Mouse (Mus musculus): ENCODE measurements at regions not wholly inside any gene's neighbourhood (a gene's known extent, or its start where the extent isn't known, plus 50 kb on each side); places are given as distances from the start of the nearest gene placed in this dataset.
A peak's percentile ranks its signal among the peaks of the same experiment; 100 is the strongest.

DNA sequence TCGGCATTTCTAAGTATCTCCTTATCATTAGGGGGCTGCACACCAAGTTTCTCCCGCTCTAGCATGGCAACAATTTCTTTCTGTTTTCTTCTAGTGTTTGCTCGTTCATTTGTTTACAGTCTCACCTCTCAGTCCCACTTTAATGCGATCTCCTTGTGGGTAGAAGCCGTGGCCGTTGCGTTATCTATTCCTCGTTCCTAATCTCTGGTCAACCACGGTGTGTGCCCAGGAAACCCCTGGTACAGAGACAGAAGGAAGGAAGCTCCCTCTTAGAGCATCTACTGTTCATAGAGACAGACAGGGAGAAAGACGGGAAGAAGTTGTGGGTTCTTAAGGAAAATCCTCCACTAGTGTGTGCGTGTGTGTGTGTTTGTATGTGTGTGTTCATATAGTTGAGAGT, 110.9 kb upstream of the Klf3 start:
- H3K27me3 ChIP-seq (replicated peaks; ENCODE audit: control insufficient read depth, insufficient read depth, low read length), result no peaks in the 10 kb centered on the region
- no peak overlapping the region for H3K4me2 ChIP-seq (replicated peaks; ENCODE audit: low read depth)
- no peaks in the 10 kb centered on the region for H3K36me3 ChIP-seq (ENCODE audit: control insufficient read depth, insufficient read depth)
- TF ChIP-seq CTCF (IDR thresholded peaks at IDR 0.05; ENCODE audit: low read depth), result no peak
- H3K27ac ChIP-seq (ENCODE audit: low read depth, low read length), result no peak overlapping the region
- ATAC-seq, result no peak
- H3K9me3 ChIP-seq (ENCODE audit: control insufficient read depth), result no peaks in the 10 kb centered on the region
- H3K4me1 ChIP-seq (replicated peaks; ENCODE audit: control insufficient read depth, insufficient read depth, low read length), result no peaks in the 10 kb centered on the region
- H3K9ac ChIP-seq (ENCODE audit: low read depth, low read length), result no peak overlapping the region
- no peak overlapping the region for H3K4me3 ChIP-seq (ENCODE audit: low read depth, low read length)
- whole genome bisulfite sequencing, result 93% methylated on average over 11 of the region's 11 CpGs

DNA sequence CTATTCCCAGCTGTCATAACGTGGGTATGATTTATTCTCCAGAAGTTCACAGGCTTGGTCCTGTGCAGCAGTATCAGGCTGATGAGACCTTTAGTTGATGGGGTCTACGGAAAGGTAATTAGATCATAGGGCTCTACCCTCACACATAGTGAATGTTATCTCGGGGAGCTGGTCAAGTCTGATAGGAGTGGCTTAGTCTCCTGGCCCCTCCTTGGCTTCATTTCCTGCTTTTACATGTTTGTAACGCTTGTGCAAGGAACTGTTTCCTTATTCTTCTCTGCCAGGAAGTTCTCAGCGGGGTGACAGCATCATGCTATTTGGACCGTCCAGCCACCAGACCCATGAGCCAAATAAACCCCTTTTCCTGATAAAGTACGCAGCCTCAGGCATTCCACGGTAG, 109.6 kb upstream of the Klf3 start:
- no peak overlapping the region for H3K9ac ChIP-seq (ENCODE audit: low read depth, low read length)
- WGBS, result 58% methylated on average over 8 of the region's 8 CpGs

DNA sequence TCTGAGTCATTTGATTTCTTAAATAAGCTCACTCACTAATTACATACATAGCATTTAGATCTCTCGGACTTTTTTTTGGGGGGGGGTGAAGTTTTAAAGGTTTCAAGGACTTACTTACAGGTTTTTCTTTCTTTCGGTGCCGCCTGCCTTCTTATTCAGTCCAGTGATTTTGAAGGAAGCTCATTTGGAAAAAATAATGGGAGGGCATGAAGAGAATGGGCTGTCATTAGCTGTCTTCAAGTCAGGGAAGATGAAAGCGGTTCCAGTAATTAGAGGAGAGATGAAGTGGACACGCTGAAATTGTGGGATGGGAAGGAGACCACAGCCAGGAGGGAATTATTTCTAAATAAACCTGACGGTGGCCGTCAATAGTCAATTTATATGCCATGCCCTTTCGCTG, 108.6 kb upstream of the Klf3 start:
- ATAC-seq, result no peak
- Histone ChIP-seq H3K4me3 (ENCODE audit: low read depth, low read length) (no peak overlapping the region), H3K36me3 (ENCODE audit: control insufficient read depth, insufficient read depth) (no peaks in the 10 kb centered on the region), H3K27ac (ENCODE audit: low read depth, low read length) (no peak overlapping the region), H3K27me3 (replicated peaks; ENCODE audit: control insufficient read depth, insufficient read depth, low read length) (no peaks in the 10 kb centered on the region), H3K4me2 (replicated peaks; ENCODE audit: low read depth) (no peak overlapping the region), H3K4me1 (replicated peaks; ENCODE audit: control insufficient read depth, insufficient read depth, low read length) (peaks cover 5% of the 10 kb centered on the region; the same call in 1 of the 2 replicates), H3K9ac (ENCODE audit: low read depth, low read length) (no peak overlapping the region), H3K9me3 (ENCODE audit: control insufficient read depth) (no peaks in the 10 kb centered on the region)
- no peak for TF ChIP-seq CTCF (IDR thresholded peaks at IDR 0.05; ENCODE audit: low read depth)
- 91% methylated on average over 8 of the region's 8 CpGs for WGBS

More for the DNA sequence above, 109.6 kb upstream of the Klf3 start:
- Histone ChIP-seq H3K4me3 (ENCODE audit: low read depth, low read length) (no peak overlapping the region), H3K36me3 (ENCODE audit: control insufficient read depth, insufficient read depth) (no peaks in the 10 kb centered on the region), H3K4me2 (replicated peaks; ENCODE audit: low read depth) (no peak overlapping the region), H3K4me1 (replicated peaks; ENCODE audit: control insufficient read depth, insufficient read depth, low read length) (peaks cover 5% of the 10 kb centered on the region; the same call in 1 of the 2 replicates), H3K9me3 (ENCODE audit: control insufficient read depth) (no peaks in the 10 kb centered on the region), H3K27me3 (replicated peaks; ENCODE audit: control insufficient read depth, insufficient read depth, low read length) (no peaks in the 10 kb centered on the region), H3K27ac (ENCODE audit: low read depth, low read length) (no peak overlapping the region)
- ATAC-seq, result no peak
- no peak for TF ChIP-seq CTCF (IDR thresholded peaks at IDR 0.05; ENCODE audit: low read depth)

DNA sequence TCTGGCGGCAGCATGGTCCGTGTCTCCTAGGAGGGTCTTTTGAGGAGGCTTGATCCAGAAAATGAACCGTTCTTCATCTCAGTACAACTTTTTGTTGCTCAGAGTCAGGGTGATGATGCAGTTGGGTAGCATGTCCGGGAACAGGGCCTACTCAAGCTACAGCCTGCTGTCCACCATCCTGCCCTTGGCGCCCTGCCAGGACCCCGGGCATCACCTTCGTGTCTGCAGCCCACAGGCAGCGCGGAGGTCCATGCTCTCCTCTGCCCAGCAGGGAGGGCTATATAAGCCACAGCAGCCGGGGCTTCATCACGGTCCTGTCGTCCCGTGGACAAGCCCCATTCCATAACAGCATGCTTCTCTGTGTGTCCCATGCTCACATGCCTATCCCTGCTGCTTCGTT, 107.1 kb upstream of the Klf3 start:
- no peak for TF ChIP-seq CTCF (IDR thresholded peaks at IDR 0.05; ENCODE audit: low read depth)
- no peaks in the 10 kb centered on the region for H3K36me3 ChIP-seq (ENCODE audit: control insufficient read depth, insufficient read depth)
- H3K4me1 ChIP-seq (replicated peaks; ENCODE audit: control insufficient read depth, insufficient read depth, low read length), result peaks cover 5% of the 10 kb centered on the region; the same call in 1 of the 2 replicates
- no peak overlapping the region for H3K9ac ChIP-seq (ENCODE audit: low read depth, low read length)
- no peak overlapping the region for H3K4me3 ChIP-seq (ENCODE audit: low read depth, low read length)
- H3K27ac ChIP-seq (ENCODE audit: low read depth, low read length), result no peak overlapping the region
- H3K9me3 ChIP-seq (ENCODE audit: control insufficient read depth), result no peaks in the 10 kb centered on the region
- no peak overlapping the region for H3K4me2 ChIP-seq (replicated peaks; ENCODE audit: low read depth)
- H3K27me3 ChIP-seq (replicated peaks; ENCODE audit: control insufficient read depth, insufficient read depth, low read length), result no peaks in the 10 kb centered on the region
- no peak for ATAC-seq
- WGBS, result 91% methylated on average over 14 of the region's 14 CpGs

DNA sequence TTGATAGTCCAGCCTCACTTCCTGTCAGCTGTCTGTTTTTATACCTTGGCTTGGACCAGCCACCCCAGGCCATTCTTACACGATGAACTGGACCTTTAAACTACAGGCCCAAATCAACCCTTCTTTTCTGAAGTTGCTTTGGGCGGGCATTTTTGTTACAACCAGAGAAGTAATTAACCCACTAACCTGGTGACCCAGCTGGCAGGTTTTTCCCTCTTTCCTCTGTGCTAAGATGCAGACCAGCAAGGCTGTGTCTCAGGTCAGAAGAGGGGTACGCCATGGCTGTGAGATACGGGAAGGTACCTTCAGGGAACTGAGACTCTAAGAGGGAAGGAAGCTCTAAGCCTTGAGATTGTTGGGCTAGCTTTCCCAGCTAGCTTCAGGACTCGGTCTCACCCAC, 105.7 kb upstream of the Klf3 start:
- TF ChIP-seq CTCF (IDR thresholded peaks at IDR 0.05; ENCODE audit: low read depth), result no peak
- H3K36me3 ChIP-seq (ENCODE audit: control insufficient read depth, insufficient read depth), result no peaks in the 10 kb centered on the region
- H3K4me2 ChIP-seq (replicated peaks; ENCODE audit: low read depth), result no peak overlapping the region
- WGBS, result 93% methylated on average over 5 of the region's 5 CpGs
- no peak overlapping the region for H3K9ac ChIP-seq (ENCODE audit: low read depth, low read length)
- H3K27me3 ChIP-seq (replicated peaks; ENCODE audit: control insufficient read depth, insufficient read depth, low read length), result no peaks in the 10 kb centered on the region
- no peak overlapping the region for H3K4me3 ChIP-seq (ENCODE audit: low read depth, low read length)
- no peak for ATAC-seq
- no peaks in the 10 kb centered on the region for H3K9me3 ChIP-seq (ENCODE audit: control insufficient read depth)
- peak overlapping the region; percentile 74; the same call in 1 of the 2 replicates for H3K27ac ChIP-seq (ENCODE audit: low read depth, low read length)
- H3K4me1 ChIP-seq (replicated peaks; ENCODE audit: control insufficient read depth, insufficient read depth, low read length), result peaks cover 9% of the 10 kb centered on the region; the same call in 1 of the 2 replicates

DNA sequence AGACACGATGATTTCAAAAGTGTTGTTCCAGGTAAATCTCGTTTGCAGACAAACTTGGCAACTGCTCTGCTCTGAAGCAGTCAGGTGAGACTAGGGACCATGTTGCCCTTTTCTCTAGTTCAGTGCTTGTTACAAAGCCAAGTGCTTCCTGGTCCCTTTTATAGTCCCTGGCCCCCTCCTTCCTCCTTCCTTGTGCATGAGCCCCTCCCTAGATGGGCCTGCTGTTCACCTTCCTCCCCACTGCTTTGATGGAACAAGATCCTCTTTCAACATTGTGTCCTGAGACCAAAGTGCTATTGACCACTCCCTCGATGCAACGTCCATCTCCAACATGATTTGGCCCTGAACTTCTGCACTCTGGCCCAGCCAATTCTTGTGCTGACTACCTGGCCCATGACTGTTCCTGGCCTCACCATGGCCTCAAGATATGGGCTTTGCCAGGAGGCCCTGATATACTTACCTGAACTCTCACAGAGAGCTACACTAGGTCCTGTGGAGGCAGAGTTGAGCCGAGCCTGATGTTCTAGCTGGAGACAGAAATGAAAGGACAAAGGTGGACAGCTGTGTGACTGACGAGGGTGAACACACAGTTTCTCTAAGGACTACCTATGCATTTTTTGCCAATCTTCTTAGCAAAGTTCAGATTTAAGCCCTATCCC, 104.6 kb upstream of the Klf3 start:
- Histone ChIP-seq H3K4me3 (ENCODE audit: low read depth, low read length) (no peak overlapping the region), H3K27me3 (replicated peaks; ENCODE audit: control insufficient read depth, insufficient read depth, low read length) (no peaks in the 10 kb centered on the region), H3K36me3 (ENCODE audit: control insufficient read depth, insufficient read depth) (no peaks in the 10 kb centered on the region), H3K9ac (ENCODE audit: low read depth, low read length) (no peak overlapping the region), H3K4me1 (replicated peaks; ENCODE audit: control insufficient read depth, insufficient read depth, low read length) (peaks cover 15% of the 10 kb centered on the region; the same call in 1 of the 2 replicates), H3K9me3 (ENCODE audit: control insufficient read depth) (no peaks in the 10 kb centered on the region), H3K4me2 (replicated peaks; ENCODE audit: low read depth) (no peak overlapping the region), H3K27ac (ENCODE audit: low read depth, low read length) (peak overlapping the region; percentile 74)
- peak; percentile 95 for ATAC-seq
- peak; percentile 61 for TF ChIP-seq CTCF (IDR thresholded peaks at IDR 0.05; ENCODE audit: low read depth)
- 49% methylated on average over 6 of the region's 6 CpGs for WGBS

Measured in intestine, postnatal 0 days (tissue).